Mouse (Mus musculus) left cerebral cortex, adult 11 months (tissue): Measurements from ENCODE around the gene Ddit4.
"Not testable (repeated sequence)": the region's sequence is repeated elsewhere in the genome, so short reads cannot be mapped to it uniquely, and the experiment has no call there.

Source experiments
- DNase-seq: peaks from one replicate; pipeline ENCODE4 v3.0.0; 2022; ENCODE audit warnings: low spot score

Gene Ddit4

DNA sequence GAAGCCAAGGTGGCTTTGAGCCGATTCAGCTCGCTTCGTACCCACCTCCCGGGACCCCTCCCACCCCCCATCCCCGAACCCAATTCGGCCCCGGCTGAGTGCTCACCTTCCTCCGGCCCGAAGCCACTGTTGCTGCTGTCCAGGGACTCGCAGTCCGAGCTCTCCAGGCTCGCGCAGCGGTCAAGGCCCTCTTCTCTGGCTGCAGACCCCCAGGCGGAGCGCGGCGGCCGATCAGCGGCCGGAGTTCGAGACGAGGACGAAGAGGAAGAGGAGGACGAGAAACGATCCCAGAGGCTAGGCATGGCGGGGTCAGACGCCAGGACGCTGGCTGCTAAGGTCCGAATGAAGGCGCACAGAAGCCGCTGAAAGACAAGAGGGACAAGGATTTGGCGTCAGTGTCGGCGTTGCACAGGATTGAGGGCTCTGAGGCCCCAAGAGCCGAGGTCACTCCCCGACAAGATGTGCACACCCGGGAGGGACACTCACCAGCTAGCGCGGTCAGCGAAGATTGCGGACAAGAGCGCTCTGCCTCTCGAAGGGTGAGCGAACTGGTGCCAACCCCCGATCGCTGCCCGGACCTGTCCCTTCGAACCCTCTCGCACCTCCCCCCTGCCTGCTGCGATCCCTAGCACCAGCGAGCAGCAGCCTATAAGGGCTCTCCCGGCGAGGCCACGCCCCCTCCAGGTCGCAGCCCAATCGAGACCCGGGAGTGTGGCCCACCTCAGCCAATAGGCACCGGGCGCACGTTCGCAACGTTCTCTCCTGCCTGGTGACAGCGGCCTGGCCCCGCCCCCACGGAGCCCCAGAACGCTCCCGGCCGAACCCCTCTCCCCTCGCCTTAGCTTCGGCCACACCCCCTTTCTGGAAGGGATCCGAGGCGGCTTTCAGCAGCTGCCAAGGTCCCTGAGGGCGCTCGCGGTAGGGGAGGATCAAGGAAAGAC lies at the start of gene Ddit4:
Ddit4 (minus strand) TSS at position 624 of the 941 bp plus-strand sequence.
- peak; percentile 99 for DNase-seq

DNA sequence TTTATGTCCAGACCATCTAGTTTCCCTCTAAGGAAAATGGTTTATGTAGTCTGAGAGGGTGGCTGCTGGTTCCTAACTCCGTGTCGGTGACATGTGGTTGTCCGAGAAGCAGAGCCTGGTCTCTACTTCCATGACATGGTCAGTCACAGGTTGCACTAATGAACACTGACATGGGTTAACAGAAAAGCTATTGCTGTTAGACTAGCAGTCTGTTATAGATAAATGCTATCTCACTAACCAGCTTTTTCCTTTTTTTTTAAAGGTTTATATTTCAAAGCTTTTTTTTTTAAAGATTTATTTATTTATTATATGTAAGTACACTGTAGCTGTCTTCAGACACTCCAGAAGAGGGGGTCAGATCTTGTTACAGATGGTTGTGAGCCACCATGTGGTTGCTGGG lies 47.4 kb upstream of the Ddit4 start:
- DNase-seq = no peak

DNA sequence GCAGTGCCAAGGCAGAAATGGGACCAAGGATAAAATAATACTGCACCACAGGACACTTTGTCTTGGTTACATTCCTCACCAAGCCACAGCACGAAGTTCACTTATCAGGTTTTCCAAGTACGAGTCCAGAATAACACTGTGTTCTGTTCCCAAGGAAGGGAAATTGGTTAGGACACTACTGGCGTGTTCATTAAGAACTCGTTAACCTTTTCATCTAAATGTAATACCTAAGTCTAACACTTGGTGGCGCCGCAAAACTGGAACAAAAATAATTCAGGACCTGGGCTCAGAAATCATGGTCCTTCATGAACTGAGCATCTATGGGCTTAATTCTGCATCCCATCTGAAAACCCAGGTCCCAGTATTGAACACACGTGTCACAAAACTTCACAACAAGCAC lies 46.0 kb upstream of the Ddit4 start:
- DNase-seq = no peak

DNA sequence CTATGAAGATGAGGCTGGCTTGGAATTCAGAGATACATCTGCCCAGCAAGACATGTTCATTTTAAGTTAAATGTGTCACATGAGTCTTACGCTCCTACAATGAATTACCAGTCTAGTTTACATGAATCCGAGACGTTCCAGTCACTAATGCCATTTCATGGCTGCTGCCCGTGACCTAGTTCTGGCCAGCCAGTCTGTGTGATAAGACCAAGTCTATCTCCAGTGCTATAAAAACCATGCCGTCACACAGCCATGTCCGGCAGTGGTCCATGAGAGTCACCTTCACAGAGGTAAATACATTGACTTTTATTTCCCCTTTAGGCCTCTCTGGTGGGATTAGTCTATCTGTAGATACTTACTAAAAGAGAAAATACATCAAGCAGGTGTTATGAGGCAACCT lies 44.3 kb upstream of the Ddit4 start:
- DNase-seq = no peak

DNA sequence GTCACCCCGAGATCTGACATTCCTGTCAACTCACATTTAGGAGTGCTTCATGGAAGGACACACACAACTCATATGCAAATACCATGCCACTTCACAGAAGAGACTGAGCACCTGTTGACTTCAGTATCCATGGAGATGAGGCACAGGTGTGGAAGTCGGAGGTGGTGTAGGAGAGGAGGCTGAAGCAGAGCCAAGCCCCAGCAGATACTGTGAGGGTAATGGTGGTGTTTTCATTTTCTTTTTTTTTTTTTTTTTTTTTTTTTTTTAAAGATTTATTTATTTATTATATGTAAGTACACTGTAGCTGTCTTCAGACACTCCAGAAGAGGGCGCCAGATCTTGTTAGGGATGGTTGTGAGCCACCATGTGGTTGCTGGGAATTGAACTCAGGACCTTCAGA lies 42.2 kb upstream of the Ddit4 start:
- DNase-seq = not testable (repeated sequence)

DNA sequence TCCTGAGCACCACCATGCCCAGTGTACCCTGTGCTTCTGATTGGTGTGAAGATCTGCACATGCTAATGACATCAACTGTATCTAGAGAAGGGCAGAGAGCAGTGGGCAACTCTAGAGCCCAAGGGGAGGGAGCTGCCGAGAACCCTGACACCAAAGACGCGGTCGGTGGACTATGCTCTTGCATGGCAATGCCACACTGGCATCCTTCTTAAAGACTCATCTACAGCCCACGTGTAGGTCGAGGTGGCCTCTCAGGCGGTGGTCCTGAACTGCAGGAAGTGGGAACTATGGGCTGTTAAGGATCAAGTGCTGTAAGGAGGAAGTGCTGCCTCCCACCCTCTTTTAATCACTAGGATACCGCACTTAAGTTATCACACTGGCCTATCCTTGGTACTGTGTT lies 40.4 kb upstream of the Ddit4 start:
- no peak for DNase-seq

DNA sequence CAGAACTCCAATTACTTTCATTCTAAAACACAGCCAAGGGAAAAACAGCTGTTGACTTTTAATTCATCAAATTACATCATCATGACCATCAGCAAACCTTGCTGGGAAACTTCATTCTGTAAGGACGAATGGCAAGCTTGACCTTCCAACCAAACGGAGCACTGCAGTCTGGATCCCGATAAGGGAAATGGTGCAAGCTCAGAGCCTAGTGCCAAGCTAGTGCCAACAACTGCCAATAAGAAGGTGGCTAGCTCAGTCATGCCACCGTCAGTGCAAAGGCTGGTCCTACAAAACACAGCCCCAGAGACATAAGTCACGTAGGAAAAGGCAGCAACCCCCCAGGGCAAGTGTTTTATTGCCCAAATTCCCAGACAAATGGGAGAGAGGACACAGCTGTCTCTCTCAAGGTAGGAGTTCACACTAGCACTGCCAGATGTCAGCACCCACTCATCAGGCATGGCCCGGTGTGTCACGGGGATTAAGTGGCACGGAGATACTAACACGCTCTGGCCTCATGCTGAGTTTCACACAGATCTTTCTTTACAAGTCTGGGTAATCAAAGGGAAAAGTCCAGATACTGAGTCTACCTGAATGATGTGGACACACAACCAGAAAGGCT lies 39.7 kb upstream of the Ddit4 start:
- no peak for DNase-seq

DNA sequence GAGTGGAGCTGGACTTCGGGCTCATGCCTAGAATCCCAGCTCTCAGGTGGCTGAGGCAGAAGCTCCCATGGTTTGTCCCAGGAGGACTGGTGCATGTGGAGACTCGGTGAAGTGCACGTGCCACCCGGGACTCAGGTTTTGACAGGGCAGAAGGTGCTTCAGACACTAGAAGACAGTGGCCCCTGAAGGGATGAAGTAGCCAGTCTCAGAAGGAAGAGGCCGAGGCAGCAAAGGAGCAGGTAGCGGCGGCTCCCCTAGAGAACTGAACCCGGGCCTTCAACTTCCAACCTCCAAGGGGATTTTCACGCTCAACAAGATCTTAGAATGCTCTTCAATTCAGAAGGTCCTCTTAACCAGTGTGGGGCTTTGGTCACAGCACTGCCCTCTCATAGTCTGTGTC lies 38.8 kb upstream of the Ddit4 start:
- no peak for DNase-seq

DNA sequence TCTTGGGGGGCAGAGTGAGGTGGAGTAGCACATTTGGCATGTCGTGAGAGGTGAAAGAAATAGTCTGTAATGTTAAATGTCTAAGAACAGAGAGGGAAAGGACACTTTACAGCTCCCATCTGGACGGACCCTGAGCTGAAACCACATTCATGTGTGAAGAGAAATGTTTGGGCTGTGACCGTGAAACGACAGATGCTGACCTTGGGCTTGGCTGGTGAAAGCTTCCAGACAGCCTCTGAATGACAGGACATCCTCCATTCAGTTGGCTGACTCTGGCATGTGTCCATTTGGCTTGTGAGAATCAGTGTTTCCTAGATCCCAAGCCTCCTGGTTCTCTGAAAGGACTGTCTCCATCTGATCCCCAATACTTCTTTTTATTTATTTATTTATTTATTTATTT lies 36.4 kb upstream of the Ddit4 start:
- DNase-seq = no peak

DNA sequence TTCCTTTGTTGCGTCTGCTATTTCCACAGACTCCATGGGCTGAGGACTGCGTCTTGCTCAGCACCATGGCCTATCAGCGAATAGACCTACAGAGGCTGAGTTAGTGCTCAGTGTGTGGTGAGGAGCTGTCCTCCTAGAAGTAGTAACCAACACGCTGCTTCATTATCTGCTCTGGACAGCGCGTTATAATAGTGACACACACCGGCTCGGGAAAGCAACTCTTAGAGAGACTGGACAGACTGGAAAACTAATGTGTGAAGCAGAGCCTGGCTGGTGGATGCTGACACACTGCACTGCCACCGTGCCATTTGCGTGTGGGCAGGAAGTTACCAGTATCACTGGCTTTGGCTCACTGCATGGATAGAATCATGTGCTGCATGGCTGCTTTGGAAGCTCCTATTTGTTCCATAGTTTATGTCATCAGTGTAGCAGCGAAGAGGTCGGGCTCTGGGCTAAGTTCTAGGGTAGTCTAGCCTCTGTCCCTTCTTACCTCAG lies 30.8 kb upstream of the Ddit4 start:
- no peak for DNase-seq

DNA sequence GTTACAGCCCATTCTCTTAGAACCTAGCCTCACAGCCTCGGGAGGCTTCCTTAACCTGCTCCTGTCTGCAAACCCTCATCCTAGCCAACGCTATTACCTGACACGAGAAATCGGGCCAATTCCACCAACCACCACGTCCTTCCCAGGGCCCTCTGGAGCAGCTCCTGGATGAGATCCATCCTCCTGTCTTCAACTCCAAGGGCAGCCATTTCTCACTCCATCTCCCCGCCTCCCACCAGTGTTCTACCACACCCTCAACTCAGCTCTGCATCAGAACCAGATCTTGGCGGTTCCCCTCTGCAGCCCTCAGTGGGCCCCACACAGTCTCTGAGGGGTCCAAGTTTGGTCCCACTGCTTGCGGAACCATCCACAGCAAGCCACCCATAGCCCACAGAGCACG lies 30.2 kb upstream of the Ddit4 start:
- DNase-seq = no peak

DNA sequence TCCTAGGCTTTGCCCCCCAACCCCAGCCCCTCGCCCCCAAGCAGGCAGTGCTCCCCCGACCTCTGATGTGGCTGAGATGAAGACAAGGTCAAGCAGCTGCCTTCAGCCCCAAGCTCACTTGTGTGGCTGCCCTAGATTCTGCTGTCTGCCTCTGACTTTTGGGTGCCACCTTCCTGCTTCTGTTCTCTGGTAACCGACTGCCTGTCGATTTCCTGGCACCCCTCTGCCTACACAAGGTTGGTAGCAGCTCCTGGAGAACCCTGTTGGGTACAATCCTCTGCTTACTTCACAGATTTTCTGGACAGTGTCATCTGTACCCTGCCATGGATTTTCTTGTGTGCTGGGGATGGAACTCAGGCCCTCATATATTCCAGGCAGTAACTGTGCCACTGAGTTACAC lies 29.7 kb upstream of the Ddit4 start:
- DNase-seq = no peak

DNA sequence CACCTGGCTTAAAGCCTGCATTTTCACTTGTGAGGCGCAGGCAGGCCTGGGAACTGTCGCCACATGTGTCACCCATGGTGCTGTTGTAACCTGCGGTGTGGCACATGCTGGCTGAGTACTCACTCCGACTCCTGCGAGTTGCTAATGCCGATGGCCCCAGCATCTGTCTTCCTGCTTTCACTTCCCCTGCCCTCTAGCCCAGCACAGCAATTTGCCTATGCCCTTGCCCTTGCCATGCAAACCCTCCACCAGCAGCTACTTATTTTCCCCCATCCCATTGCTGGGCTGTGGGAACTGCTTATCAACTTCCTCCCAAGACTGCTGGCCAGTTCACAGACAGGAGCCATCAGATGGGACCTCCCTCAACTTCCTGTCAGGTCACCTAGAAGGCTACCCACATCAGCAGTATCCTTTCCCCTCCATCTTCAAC lies 29.2 kb upstream of the Ddit4 start:
- DNase-seq = no peak

DNA sequence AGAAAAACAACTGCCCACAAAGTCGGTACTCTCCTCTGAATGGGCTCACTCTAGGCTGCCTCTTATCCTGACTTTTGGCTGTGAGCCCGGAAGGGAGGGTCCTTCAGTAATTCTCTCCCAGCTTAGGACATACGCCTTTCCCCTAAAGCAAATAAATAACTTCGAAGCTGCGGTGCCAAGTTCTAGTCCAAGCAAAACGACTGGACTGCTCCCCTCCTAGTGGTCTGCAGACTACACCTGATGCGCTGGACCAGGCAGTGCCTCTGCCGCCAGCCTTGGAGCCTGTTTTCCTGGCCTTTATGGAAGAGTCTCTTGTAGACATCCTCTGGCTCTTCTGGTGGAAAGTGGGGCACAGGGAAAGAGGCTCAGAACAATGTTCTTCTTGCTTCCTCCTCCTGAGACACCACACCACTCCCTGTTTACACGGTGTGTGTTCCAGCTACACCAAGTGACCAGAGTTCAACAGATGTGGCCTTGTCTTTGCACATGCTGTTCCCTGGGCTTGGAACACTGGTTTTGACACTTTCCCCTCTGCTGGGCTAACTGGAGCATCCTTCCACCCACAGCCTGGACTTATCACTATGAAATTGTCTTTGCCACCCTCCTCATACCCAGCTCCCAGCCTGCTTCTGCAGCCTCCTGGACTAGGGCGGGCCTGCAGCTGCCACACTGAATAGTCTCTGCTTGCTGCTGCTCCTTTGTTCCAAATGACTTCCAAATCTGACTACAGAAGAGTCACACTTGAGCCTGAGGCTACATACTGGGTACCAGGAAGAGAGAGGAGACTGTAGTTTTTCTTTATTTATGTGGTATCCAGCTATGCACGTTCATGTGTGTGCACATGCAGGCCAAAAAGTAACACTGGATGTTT lies 27.5 kb upstream of the Ddit4 start:
- no peak for DNase-seq

DNA sequence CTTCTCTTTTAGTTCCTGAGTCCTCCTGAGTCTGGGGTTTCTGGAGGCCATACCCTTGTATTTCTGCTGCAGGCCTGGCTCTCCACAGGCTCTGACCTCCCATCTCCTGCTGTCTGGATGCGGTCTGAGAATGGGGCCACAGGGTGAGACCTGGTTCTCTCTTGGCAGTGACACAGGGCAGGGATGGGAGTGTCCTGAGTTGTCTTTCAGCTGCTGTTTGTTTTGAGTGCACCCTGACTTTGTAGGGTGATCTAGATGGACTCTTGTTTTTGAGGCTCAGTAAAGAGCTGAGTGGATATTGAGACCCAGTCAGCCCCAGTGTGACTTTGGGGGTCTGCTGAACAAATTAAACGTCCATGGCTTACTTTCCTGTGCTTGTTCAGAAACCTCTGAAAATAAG lies 26.8 kb upstream of the Ddit4 start:
- DNase-seq = no peak

DNA sequence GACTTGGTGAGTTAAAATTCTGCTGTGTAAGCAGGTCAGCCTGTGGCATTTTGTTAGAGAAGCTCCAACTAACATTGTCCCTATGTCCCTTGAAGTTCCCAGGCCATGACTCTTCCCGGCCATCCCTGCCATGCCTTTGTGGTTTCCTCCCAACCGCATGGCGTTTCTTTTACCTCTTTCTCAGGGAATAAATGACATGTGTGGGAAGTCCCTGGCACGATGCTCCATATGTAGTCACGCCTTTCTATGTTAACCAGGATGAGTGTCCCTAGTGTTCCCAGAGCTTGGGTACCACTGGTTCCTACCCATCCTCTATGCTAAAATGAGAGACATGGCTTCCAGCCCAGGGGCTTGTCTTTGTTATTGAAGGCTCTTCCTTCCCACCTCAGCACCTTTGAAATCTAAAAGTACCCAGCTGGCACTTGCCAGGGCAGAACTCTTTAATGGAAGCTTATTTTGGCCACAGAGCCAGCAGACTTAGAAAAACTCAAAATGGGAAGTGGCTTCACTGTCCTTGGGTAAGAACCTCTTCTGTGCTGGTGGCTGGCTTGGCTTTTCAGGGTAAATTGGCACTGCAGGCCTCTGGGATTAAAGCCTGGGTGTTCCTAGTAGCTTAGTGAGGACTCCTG lies 26.2 kb upstream of the Ddit4 start:
- DNase-seq = no peak

DNA sequence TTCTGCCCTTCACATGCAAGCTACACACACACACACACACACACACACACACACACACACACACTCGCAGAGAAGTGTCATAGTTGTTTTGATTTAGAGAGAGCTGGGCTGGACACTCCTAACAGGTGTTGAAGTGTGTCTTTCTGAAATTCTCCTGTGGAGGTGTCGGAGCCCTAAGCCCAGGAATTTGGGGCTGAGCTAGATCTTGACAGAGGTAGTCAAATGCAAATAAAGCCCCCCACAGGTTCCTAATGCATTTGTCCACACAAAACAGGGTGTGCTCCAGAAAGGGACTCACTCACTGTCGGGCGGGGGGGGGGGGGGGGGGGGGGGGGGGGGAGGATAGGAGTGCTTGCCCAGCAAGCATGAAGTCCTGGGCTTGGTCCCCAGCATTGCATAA lies 25.5 kb upstream of the Ddit4 start:
- DNase-seq = no peak

DNA sequence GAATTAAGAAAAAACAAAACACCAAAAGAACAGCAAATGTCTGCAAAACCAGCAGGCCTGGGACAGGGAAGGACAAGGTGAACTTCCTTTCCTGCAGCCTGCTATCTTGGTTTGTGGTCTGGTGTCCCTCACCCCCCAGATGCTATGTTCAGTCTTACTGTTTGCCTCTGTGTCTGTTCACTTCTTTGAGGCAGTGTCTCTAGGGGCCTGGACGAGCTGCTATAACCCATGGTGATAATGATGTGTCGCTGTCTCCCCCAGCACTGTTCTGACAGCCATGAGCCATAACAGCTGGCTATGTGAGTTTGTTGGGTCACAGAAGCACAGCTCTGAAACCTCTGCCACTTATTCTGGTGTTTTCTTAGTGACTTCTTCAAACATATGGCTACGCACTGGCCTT lies 23.2 kb upstream of the Ddit4 start:
- DNase-seq = no peak

DNA sequence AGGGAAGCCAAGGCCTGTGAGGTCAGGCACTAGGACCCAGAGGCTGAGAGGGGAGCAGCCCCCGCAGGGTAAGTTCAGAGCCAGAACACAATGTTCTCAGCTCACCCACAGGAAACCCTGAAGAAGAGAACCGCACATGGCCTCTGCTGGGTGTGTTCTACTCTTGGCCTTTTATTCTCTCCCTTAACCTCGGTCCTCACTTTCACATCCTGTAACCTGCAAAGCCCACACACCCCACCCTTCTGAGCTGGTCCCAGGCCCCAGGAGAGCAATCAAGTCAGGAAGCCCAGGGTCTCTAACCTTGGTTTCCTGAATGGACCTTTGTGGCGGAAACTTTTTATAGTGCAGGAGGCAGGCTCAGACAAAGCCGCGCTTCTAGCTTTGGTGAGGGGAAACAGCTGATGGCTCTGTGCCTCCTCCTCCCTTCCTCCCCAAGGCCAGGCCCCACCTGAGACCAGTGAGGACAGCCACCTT lies 22.6 kb upstream of the Ddit4 start:
- DNase-seq = no peak

DNA sequence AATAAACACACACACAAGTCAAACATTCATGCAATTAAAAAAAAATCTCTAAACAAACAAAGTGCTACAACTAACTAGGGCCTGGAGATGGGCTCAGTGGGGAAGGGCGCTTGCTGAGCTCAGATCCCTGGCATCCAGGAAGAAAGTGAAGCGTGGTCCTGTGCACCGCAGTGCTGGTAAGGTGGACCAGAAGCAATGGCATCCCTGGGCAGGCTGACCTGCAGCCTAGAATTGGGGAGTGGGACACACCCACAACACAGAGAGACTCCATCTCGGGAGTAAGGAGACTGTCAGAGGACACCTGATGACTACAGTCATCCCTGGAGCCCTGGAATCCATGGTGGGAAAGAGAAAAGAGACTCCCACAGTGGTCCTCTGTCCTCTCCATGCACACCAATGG lies 21.8 kb upstream of the Ddit4 start:
- no peak for DNase-seq

DNA sequence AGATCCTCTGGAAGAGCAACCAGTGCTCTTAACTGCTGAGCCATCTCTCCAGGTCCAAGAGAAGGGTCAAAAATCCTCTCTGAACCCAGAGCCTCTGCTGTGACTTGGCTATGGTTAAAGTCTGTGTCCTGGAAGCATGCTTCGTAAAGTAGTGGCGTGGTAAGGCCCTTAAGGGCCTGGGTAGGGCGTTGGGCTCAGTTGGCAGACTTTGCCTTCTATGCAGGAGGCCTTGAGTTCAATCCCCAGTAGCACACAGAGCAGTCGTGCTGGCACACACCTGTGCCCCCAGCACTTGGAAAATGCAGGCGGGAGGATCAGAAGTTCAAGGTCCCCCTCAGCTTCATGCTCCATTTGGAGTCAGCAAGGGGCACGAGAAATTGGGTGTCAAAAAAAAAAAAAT lies 21.4 kb upstream of the Ddit4 start:
- DNase-seq = no peak

DNA sequence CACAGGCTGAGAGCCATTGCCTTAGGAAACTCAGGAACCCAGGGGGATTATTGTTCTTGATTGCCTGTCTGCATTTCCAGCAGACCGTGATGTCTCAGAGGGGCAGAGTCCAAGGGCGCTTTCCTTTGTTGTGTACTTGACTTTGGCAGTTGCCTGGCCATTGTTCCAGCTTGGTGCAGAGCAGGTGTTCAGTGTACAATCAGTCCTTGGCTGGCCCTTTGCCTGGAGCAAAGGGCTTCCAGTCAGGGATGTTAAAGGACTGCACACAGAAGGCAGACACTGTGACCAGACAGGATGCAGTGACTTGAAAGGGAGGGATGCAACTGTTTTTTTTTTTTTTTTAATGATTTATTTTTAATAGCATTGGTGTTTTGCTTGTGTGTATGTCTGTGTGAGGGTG lies 20.9 kb upstream of the Ddit4 start:
- DNase-seq = no peak
